Mouse (Mus musculus) embryonic fibroblast, embryonic 13.5 days (primary cell): ENCODE measurements at regions not wholly inside any gene's neighbourhood (a gene's known extent, or its start where the extent isn't known, plus 50 kb on each side); places are given as distances from the start of the nearest gene placed in this dataset.

Experiments used
- CTCF ChIP-seq: IDR thresholded peaks from 2 replicates; pipeline ENCODE4 v1.5.1; 2011; ENCODE audit warnings: mild to moderate bottlenecking, control low read depth, low read length, moderate library complexity, borderline replicate concordance; ENCODE audit not compliant: insufficient read depth
- POLR2A ChIP-seq: IDR thresholded peaks from 2 replicates; pipeline ENCODE4 v1.6.1; 2011; ENCODE audit warnings: low read depth, mild to moderate bottlenecking, control low read depth, low read length, moderate library complexity

DNA sequence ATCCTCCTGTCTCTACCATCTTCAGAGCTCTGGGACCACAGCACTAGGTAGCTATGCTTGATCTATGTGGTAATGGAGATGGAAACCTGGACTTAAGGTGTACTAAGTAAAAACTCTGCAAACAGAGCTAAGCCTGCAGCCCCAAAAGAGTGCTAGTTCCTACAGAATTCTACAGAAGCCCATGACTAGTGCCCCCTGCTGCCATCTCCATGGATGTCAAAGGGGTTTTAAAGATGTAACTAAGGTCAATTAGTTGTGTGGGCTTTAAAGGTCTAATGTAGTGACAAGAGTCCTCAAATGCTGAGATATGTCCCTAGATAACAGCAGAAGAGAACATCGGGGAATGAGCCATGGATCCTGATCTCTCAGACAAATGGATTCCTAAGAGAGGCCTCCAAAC is 212.1 kb downstream of the Trib2 start:
- no peak for TF ChIP-seq CTCF
- TF ChIP-seq POLR2A, result no peak
